In genomic region chr2:62531065-62531464, GRCm38 (mm10) we compare ENCODE assay signal across 24 mouse cellular contexts. TPM values are rescaled to one million over a fixed set of nuclear protein-coding genes. Genes with fewer than 3 reads are reported as not detected.
"Had no signal": no experiment of that assay in that cellular context is flagged by ENCODE, and none has a peak within 500 bp of the region (broad histone marks: within the 10 kb centered on the region; RNA-seq: fewer than 3 reads in every experiment).

No protein-coding gene starts in this region.

- H3K9me3 ChIP-seq: intestine, embryonic 15.5 days; kidney, embryonic 15.5 days; limb, embryonic 12.5 days; liver, embryonic 12.5 days; liver, embryonic 15.5 days; lung, embryonic 15.5 days had no signal

- H3K4me2 ChIP-seq: intestine, embryonic 15.5 days; kidney, embryonic 15.5 days; limb, embryonic 12.5 days; liver, embryonic 12.5 days; liver, embryonic 15.5 days; lung, embryonic 15.5 days; midbrain, embryonic 11.5 days had no signal

- H3K9ac ChIP-seq: intestine, embryonic 15.5 days; kidney, embryonic 15.5 days; limb, embryonic 12.5 days; liver, embryonic 12.5 days; liver, embryonic 15.5 days; lung, embryonic 15.5 days had no signal

- H3K27ac ChIP-seq: intestine, embryonic 15.5 days; kidney, embryonic 15.5 days; left cerebral cortex, adult 2 months; limb, embryonic 12.5 days; liver, embryonic 12.5 days; liver, embryonic 15.5 days; lung, embryonic 15.5 days had no signal

- H3K4me1 ChIP-seq: intestine, embryonic 15.5 days; kidney, embryonic 15.5 days; limb, embryonic 12.5 days; lung, embryonic 15.5 days had no signal

- H3K27me3 ChIP-seq: intestine, embryonic 15.5 days; kidney, embryonic 15.5 days; limb, embryonic 12.5 days; liver, embryonic 12.5 days; liver, embryonic 15.5 days; lung, embryonic 15.5 days had no signal

- H3K4me3 ChIP-seq: intestine, embryonic 15.5 days; kidney, embryonic 15.5 days; left cerebral cortex, adult 2 months; limb, embryonic 12.5 days; liver, embryonic 12.5 days; liver, embryonic 15.5 days; lung, embryonic 15.5 days had no signal

- ATAC-seq: intestine, embryonic 15.5 days; liver, embryonic 12.5 days had no signal

- DNase-seq: kidney, adult 11 months; kidney, postnatal 10 days; kidney, postnatal 36 days; layer of hippocampus, postnatal 36 days; liver; midbrain, embryonic 14.5 days; thymus, adult 18-20 months; thymus, postnatal 4 days had no signal

- H3K36me3 ChIP-seq: intestine, embryonic 15.5 days; kidney, embryonic 15.5 days; limb, embryonic 12.5 days; liver, embryonic 12.5 days; liver, embryonic 15.5 days; lung, embryonic 15.5 days had no signal

RNA-seq across cellular contexts. Expression of gene Fap, which starts 42.8 kb away (rescaled TPM):
- polyA plus RNA-seq: testis, adult 2 months had no signal

RNA-seq across cellular contexts. Expression of gene Gcg, which starts 47.6 kb away (rescaled TPM):
- total RNA-seq: layer of hippocampus, adult 8-10 months; layer of hippocampus, postnatal 10 days; layer of hippocampus, postnatal 36 days; left cerebral cortex, postnatal 36 days; megakaryocyte progenitor cell, adult 5-6 weeks; megakaryocyte-erythroid progenitor cell, adult 5-6 weeks; midbrain, postnatal 0 days had no signal
- polyA plus RNA-seq: liver, embryonic 15.5 days; midbrain, embryonic 11.5 days; spleen, adult 2 months; testis, adult 2 months had no signal
